Mouse (Mus musculus): Measurements from ENCODE around the gene Ptpn11. TPM values are rescaled to one million over a fixed set of nuclear protein-coding genes. Genes with fewer than 3 reads are reported as not detected.
"Not testable (repeated sequence)": the region's sequence is repeated elsewhere in the genome, so short reads cannot be mapped to it uniquely, and the experiment has no call there.

The Ptpn11 gene
- polyA plus RNA-seq, 1 experiment: 6.9 TPM

DNA sequence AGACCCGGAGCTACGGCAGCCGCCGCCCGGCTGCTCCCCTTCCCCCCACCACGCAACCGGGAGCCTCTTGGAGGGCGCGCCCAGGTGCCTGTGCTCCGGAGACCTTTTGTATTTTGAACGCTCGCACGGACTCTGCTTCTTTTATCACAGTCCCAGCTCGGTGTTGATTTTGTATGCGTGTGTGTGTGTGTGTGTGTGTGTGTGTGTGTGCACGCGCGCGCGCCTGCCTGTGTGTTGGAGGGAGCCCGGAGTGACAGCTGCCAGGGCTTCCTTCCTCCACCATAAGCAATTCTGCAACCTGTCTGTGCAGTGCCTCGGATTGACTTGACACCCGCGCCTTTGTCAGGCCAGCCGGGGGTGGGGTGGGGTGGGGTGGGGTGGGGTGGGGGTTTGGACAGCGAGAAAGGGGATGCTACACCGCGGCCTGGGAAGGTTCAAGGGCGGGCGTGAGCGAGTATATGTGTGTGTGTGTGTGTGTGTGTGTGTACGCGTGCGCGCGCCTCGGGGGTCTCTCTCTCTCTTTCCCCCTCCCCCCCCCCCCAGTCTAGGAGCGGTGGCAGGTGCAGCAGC is 29.6 kb upstream of the Ptpn11 start:
- peak overlapping the region; percentile 81 for H3K27ac ChIP-seq (ENCODE audit: control insufficient read depth, insufficient read depth, low read depth, low read length)
- H3K36me3 ChIP-seq (ENCODE audit: control insufficient read depth, insufficient read depth, low read length): no peaks in the 10 kb centered on the region
- no peak for TF ChIP-seq POLR2A (IDR thresholded peaks at IDR 0.05; ENCODE audit: control insufficient read depth, low read depth, low read length)
- TF ChIP-seq CTCF (IDR thresholded peaks at IDR 0.05; ENCODE audit: control insufficient read depth, insufficient read depth, insufficient replicate concordance, low read depth, low read length): no peak
- peaks cover 11% of the 10 kb centered on the region for H3K4me1 ChIP-seq (ENCODE audit: control insufficient read depth, insufficient read depth, low read length)
- no peaks in the 10 kb centered on the region for H3K27me3 ChIP-seq (ENCODE audit: control insufficient read depth, insufficient read depth, low read length)
- peak overlapping the region; percentile 96 for H3K4me3 ChIP-seq (ENCODE audit: control insufficient read depth, low read depth, low read length)

DNA sequence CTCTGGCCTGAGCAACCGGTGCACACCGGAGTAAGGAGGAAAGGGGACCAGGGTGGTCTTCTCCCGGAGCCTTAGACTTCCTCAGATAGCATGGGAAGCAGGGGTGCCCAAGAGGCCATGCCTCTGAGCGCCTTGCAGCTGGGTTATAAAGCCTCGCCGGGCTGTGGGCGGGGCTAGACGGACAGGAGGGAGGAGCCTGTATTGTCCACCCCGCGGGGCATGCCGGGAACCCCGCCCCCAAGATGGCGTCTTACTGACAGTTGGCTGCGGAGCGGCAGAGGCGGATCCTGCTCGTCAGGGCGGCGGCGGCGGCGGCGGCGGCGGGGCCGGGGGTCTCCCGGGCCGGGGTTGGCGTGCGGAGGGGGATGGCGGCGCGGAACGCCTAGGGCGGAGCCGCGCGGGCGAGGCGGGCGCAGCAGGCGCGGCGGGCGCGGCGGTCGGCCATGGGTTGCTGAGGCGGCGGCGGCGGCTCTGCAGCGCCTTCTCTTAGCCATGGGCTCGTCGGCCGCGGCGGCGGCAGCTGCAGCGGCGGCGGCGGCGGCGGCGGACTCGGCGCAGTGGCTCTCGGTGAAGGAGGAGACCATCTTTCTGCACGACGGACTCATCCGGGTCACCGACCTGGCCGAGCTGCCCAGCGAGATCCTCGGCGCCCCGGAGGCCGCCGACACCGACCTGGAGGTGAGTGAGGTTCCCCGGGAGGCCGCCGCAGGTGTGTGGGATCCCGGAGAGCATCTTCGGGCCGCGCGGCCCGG is 29.0 kb upstream of the Ptpn11 start, which contains the start of gene Hectd4:
TSS of gene Hectd4 (plus strand) at position 240 of the 752 bp plus-strand sequence.
- Histone ChIP-seq H3K27me3 (ENCODE audit: control insufficient read depth, insufficient read depth, low read length) (no peaks in the 10 kb centered on the region), H3K36me3 (ENCODE audit: control insufficient read depth, insufficient read depth, low read length) (no peaks in the 10 kb centered on the region), H3K27ac (ENCODE audit: control insufficient read depth, insufficient read depth, low read depth, low read length) (peak within 1 kb of the TSS; percentile 81), H3K4me3 (ENCODE audit: control insufficient read depth, low read depth, low read length) (peak within 1 kb of the TSS; percentile 96), H3K4me1 (ENCODE audit: control insufficient read depth, insufficient read depth, low read length) (peaks cover 11% of the 10 kb centered on the region)
- TF ChIP-seq CTCF (IDR thresholded peaks at IDR 0.05; ENCODE audit: control insufficient read depth, insufficient read depth, insufficient replicate concordance, low read depth, low read length) (no peak), POLR2A (IDR thresholded peaks at IDR 0.05; ENCODE audit: control insufficient read depth, low read depth, low read length) (peak; percentile 93)

DNA sequence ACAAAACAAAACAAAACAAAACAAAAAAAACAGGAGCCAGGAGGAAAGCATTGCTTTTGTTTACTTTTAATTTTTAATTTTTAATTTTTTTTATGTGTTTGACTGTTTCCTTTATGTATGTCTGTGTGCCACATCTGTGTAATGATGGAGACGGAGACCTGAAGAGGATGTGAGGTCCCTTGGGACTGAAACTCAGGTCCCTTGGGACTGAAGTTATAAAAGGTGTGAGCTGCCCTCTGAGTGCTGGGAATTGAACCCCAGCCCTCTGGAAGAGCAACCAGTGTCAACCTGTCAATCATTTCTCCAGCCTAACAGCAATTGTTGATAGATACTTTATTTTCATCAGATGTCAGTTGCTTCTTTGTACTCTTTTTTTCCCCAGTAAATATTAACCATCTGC is 28.0 kb upstream of the Ptpn11 start:
- TF ChIP-seq POLR2A (IDR thresholded peaks at IDR 0.05; ENCODE audit: control insufficient read depth, low read depth, low read length) (no peak), CTCF (IDR thresholded peaks at IDR 0.05; ENCODE audit: control insufficient read depth, insufficient read depth, insufficient replicate concordance, low read depth, low read length) (no peak)

DNA sequence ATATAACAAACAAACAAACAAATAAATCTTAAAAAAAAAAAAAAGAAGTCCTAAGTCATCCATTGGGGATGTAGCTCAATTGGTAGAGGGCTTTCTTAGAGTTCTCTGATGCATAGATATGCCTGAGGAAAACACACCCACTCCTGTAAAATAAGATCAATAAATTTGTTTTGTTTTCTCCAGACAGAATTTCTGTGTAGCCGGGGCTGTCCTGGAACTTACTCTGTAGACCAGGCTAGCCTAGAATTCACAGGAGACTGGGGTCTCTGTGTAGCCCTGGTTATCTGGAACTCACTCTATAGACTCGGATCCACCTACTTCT is 26.1 kb upstream of the Ptpn11 start:
- Histone ChIP-seq H3K27me3 (ENCODE audit: control insufficient read depth, insufficient read depth, low read length) (no peaks in the 10 kb centered on the region), H3K27ac (ENCODE audit: control insufficient read depth, insufficient read depth, low read depth, low read length) (no peak overlapping the region), H3K4me1 (ENCODE audit: control insufficient read depth, insufficient read depth, low read length) (peaks cover 11% of the 10 kb centered on the region), H3K36me3 (ENCODE audit: control insufficient read depth, insufficient read depth, low read length) (no peaks in the 10 kb centered on the region), H3K4me3 (ENCODE audit: control insufficient read depth, low read depth, low read length) (no peak overlapping the region)
- TF ChIP-seq POLR2A (IDR thresholded peaks at IDR 0.05; ENCODE audit: control insufficient read depth, low read depth, low read length) (no peak), CTCF (IDR thresholded peaks at IDR 0.05; ENCODE audit: control insufficient read depth, insufficient read depth, insufficient replicate concordance, low read depth, low read length) (no peak)

More for the DNA sequence above, 28.0 kb upstream of the Ptpn11 start:
- H3K4me1 ChIP-seq (ENCODE audit: control insufficient read depth, insufficient read depth, low read length): peaks cover 11% of the 10 kb centered on the region
- no peaks in the 10 kb centered on the region for H3K27me3 ChIP-seq (ENCODE audit: control insufficient read depth, insufficient read depth, low read length)
- no peak overlapping the region for H3K4me3 ChIP-seq (ENCODE audit: control insufficient read depth, low read depth, low read length)
- H3K36me3 ChIP-seq (ENCODE audit: control insufficient read depth, insufficient read depth, low read length): no peaks in the 10 kb centered on the region
- H3K27ac ChIP-seq (ENCODE audit: control insufficient read depth, insufficient read depth, low read depth, low read length): no peak overlapping the region

GRCm38 (mm10) chr5:121216584-121217312 is 25.6 kb upstream of the Ptpn11 start:
- peaks cover 11% of the 10 kb centered on the region for H3K4me1 ChIP-seq (ENCODE audit: control insufficient read depth, insufficient read depth, low read length)
- H3K4me3 ChIP-seq (ENCODE audit: control insufficient read depth, low read depth, low read length); H3K36me3 ChIP-seq (ENCODE audit: control insufficient read depth, insufficient read depth, low read length); H3K27ac ChIP-seq (ENCODE audit: control insufficient read depth, insufficient read depth, low read depth, low read length); H3K27me3 ChIP-seq (ENCODE audit: control insufficient read depth, insufficient read depth, low read length): not testable (repeated sequence)

GRCm38 (mm10) chr5:121216126-121216446 is 24.9 kb upstream of the Ptpn11 start:
- Histone ChIP-seq H3K4me1 (ENCODE audit: control insufficient read depth, insufficient read depth, low read length) (peaks cover 5% of the 10 kb centered on the region), H3K4me3 (ENCODE audit: control insufficient read depth, low read depth, low read length) (no peak overlapping the region; the same call in 1 of the 2 replicates), H3K36me3 (ENCODE audit: control insufficient read depth, insufficient read depth, low read length) (no peaks in the 10 kb centered on the region), H3K27ac (ENCODE audit: control insufficient read depth, insufficient read depth, low read depth, low read length) (no peak overlapping the region), H3K27me3 (ENCODE audit: control insufficient read depth, insufficient read depth, low read length) (no peaks in the 10 kb centered on the region)
- TF ChIP-seq CTCF (IDR thresholded peaks at IDR 0.05; ENCODE audit: control insufficient read depth, insufficient read depth, insufficient replicate concordance, low read depth, low read length): no peak
- no peak for TF ChIP-seq POLR2A (IDR thresholded peaks at IDR 0.05; ENCODE audit: control insufficient read depth, low read depth, low read length)

DNA sequence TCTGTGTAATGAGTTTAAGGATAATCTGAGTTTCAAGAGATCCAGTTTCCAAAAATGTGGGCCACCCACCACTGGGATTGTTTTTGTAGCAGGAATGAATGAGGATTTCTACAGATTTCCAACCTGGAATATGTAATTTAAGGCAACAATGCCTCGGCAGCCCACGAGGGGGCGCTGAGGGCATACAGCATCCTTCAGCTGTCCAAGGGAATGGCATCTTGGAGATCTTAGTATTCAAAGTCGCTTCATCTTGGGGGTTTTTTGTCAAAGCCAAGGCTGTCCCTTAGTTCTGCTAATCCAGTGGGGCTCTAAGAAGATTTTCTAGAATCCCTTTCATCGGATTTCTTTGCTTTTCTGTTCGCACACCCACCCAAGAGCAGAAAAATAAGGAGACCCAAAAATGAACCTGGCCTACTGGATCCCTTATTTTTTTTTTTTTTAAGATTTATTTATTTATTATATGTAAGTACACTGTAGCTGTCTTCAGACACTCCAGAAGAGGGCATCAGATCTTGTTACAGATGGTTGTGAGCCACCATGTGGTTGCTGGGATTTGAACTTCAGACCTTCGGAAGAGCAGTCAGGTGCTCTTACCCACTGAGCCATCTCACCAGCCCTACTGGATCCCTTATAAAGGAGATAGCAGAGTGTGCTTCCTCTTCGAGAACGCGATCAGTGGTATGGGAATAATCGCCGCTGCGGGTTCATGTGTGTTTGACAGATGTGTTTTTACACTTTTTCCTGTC is 24.4 kb upstream of the Ptpn11 start:
- no peaks in the 10 kb centered on the region for H3K36me3 ChIP-seq (ENCODE audit: control insufficient read depth, insufficient read depth, low read length)
- no peak overlapping the region for H3K27ac ChIP-seq (ENCODE audit: control insufficient read depth, insufficient read depth, low read depth, low read length)
- H3K4me3 ChIP-seq (ENCODE audit: control insufficient read depth, low read depth, low read length): no peak overlapping the region
- H3K4me1 ChIP-seq (ENCODE audit: control insufficient read depth, insufficient read depth, low read length): peaks cover 5% of the 10 kb centered on the region
- H3K27me3 ChIP-seq (ENCODE audit: control insufficient read depth, insufficient read depth, low read length): no peaks in the 10 kb centered on the region
- TF ChIP-seq CTCF (IDR thresholded peaks at IDR 0.05; ENCODE audit: control insufficient read depth, insufficient read depth, insufficient replicate concordance, low read depth, low read length) (peak; percentile 94), POLR2A (IDR thresholded peaks at IDR 0.05; ENCODE audit: control insufficient read depth, low read depth, low read length) (no peak)

Data from testis, adult 2 months (tissue).